Mouse (Mus musculus): ENCODE measurements around the gene Ankrd44. TPM values are rescaled to one million over a fixed set of nuclear protein-coding genes. Genes with fewer than 3 reads are reported as not detected.

Ankrd44 gene
- polyA plus RNA-seq, 1 experiment: 3.7 TPM

- no peak overlapping the region for H3K4me3 ChIP-seq (ENCODE audit: low read depth, low read length)
- H3K27ac ChIP-seq (ENCODE audit: insufficient read depth, low read depth, low read length): no peak overlapping the region
- no peaks in the 10 kb centered on the region for H3K27me3 ChIP-seq (ENCODE audit: control insufficient read depth, insufficient read depth, low read length)
- no peak for TF ChIP-seq CTCF (IDR thresholded peaks at IDR 0.05; ENCODE audit: extremely low read depth, insufficient read length, insufficient replicate concordance, low read depth, low read length)
- no peak for TF ChIP-seq POLR2A (IDR thresholded peaks at IDR 0.05; ENCODE audit: low read depth, low read length)
- 66% methylated on average over 6 of the region's 6 CpGs for WGBS
- H3K4me1 ChIP-seq (ENCODE audit: control insufficient read depth, insufficient read depth, insufficient read length, low read length): peaks cover 7% of the 10 kb centered on the region; the same call in 1 of the 2 replicates
- no peaks in the 10 kb centered on the region for H3K36me3 ChIP-seq (ENCODE audit: control insufficient read depth, insufficient read depth, low read length)
Observed at GRCm38 (mm10) chr1:54838486-54838805, 87.7 kb downstream of the Ankrd44 start.

GRCm38 (mm10) chr1:54837721-54838485, 88.3 kb downstream of the Ankrd44 start:
- Histone ChIP-seq H3K36me3 (ENCODE audit: control insufficient read depth, insufficient read depth, low read length) (no peaks in the 10 kb centered on the region), H3K4me1 (ENCODE audit: control insufficient read depth, insufficient read depth, insufficient read length, low read length) (peaks cover 11% of the 10 kb centered on the region; the same call in 1 of the 2 replicates), H3K27ac (ENCODE audit: insufficient read depth, low read depth, low read length) (no peak overlapping the region), H3K27me3 (ENCODE audit: control insufficient read depth, insufficient read depth, low read length) (no peaks in the 10 kb centered on the region), H3K4me3 (ENCODE audit: low read depth, low read length) (no peak overlapping the region)
- TF ChIP-seq POLR2A (IDR thresholded peaks at IDR 0.05; ENCODE audit: low read depth, low read length): no peak
- TF ChIP-seq CTCF (IDR thresholded peaks at IDR 0.05; ENCODE audit: extremely low read depth, insufficient read length, insufficient replicate concordance, low read depth, low read length): no peak
- 76% methylated on average over 17 of the region's 17 CpGs for WGBS

- H3K27ac ChIP-seq (ENCODE audit: insufficient read depth, low read depth, low read length): no peak overlapping the region
- peaks cover 9% of the 10 kb centered on the region; the same call in 1 of the 2 replicates for H3K4me1 ChIP-seq (ENCODE audit: control insufficient read depth, insufficient read depth, insufficient read length, low read length)
- no peak overlapping the region for H3K4me3 ChIP-seq (ENCODE audit: low read depth, low read length)
- no peaks in the 10 kb centered on the region for H3K27me3 ChIP-seq (ENCODE audit: control insufficient read depth, insufficient read depth, low read length)
- no peaks in the 10 kb centered on the region for H3K36me3 ChIP-seq (ENCODE audit: control insufficient read depth, insufficient read depth, low read length)
- no peak for TF ChIP-seq CTCF (IDR thresholded peaks at IDR 0.05; ENCODE audit: extremely low read depth, insufficient read length, insufficient replicate concordance, low read depth, low read length)
- 86% methylated on average over 6 of the region's 6 CpGs for WGBS
Observed at GRCm38 (mm10) chr1:54835661-54836205, 90.5 kb downstream of the Ankrd44 start.

GRCm38 (mm10) chr1:54833221-54833620, 93.0 kb downstream of the Ankrd44 start:
- 73% methylated on average over 6 of the region's 6 CpGs for WGBS
- no peak overlapping the region for H3K4me3 ChIP-seq (ENCODE audit: low read depth, low read length)
- H3K27ac ChIP-seq (ENCODE audit: insufficient read depth, low read depth, low read length): no peak overlapping the region
- TF ChIP-seq CTCF (IDR thresholded peaks at IDR 0.05; ENCODE audit: extremely low read depth, insufficient read length, insufficient replicate concordance, low read depth, low read length): no peak
- no peak for TF ChIP-seq POLR2A (IDR thresholded peaks at IDR 0.05; ENCODE audit: low read depth, low read length)
- H3K27me3 ChIP-seq (ENCODE audit: control insufficient read depth, insufficient read depth, low read length): no peaks in the 10 kb centered on the region
- no peaks in the 10 kb centered on the region for H3K36me3 ChIP-seq (ENCODE audit: control insufficient read depth, insufficient read depth, low read length)
- peaks cover 5% of the 10 kb centered on the region; the same call in 1 of the 2 replicates for H3K4me1 ChIP-seq (ENCODE audit: control insufficient read depth, insufficient read depth, insufficient read length, low read length)

- peaks cover 5% of the 10 kb centered on the region; the same call in 1 of the 2 replicates for H3K4me1 ChIP-seq (ENCODE audit: control insufficient read depth, insufficient read depth, insufficient read length, low read length)
- WGBS: 7% methylated on average over 1 of the region's 1 CpGs
- TF ChIP-seq POLR2A (IDR thresholded peaks at IDR 0.05; ENCODE audit: low read depth, low read length) (no peak), CTCF (IDR thresholded peaks at IDR 0.05; ENCODE audit: extremely low read depth, insufficient read length, insufficient replicate concordance, low read depth, low read length) (no peak)
- H3K27me3 ChIP-seq (ENCODE audit: control insufficient read depth, insufficient read depth, low read length): no peaks in the 10 kb centered on the region
- H3K4me3 ChIP-seq (ENCODE audit: low read depth, low read length): no peak overlapping the region
- H3K36me3 ChIP-seq (ENCODE audit: control insufficient read depth, insufficient read depth, low read length): no peaks in the 10 kb centered on the region
- H3K27ac ChIP-seq (ENCODE audit: insufficient read depth, low read depth, low read length): no peak overlapping the region
Observed at GRCm38 (mm10) chr1:54832765-54833164, 93.4 kb downstream of the Ankrd44 start.

- Histone ChIP-seq H3K27ac (ENCODE audit: insufficient read depth, low read depth, low read length) (no peak overlapping the region), H3K4me1 (ENCODE audit: control insufficient read depth, insufficient read depth, insufficient read length, low read length) (peaks cover 7% of the 10 kb centered on the region; the same call in 1 of the 2 replicates), H3K36me3 (ENCODE audit: control insufficient read depth, insufficient read depth, low read length) (no peaks in the 10 kb centered on the region), H3K27me3 (ENCODE audit: control insufficient read depth, insufficient read depth, low read length) (no peaks in the 10 kb centered on the region), H3K4me3 (ENCODE audit: low read depth, low read length) (no peak overlapping the region)
- TF ChIP-seq POLR2A (IDR thresholded peaks at IDR 0.05; ENCODE audit: low read depth, low read length) (no peak), CTCF (IDR thresholded peaks at IDR 0.05; ENCODE audit: extremely low read depth, insufficient read length, insufficient replicate concordance, low read depth, low read length) (no peak)
- WGBS: 67% methylated on average over 6 of the region's 6 CpGs
Observed at GRCm38 (mm10) chr1:54830223-54830622, 96.0 kb downstream of the Ankrd44 start.

GRCm38 (mm10) chr1:54829681-54830213, 96.4 kb downstream of the Ankrd44 start:
- no peak overlapping the region for H3K27ac ChIP-seq (ENCODE audit: insufficient read depth, low read depth, low read length)
- WGBS: 84% methylated on average over 5 of the region's 5 CpGs
- H3K4me1 ChIP-seq (ENCODE audit: control insufficient read depth, insufficient read depth, insufficient read length, low read length): peaks cover 7% of the 10 kb centered on the region; the same call in 1 of the 2 replicates
- H3K27me3 ChIP-seq (ENCODE audit: control insufficient read depth, insufficient read depth, low read length): no peaks in the 10 kb centered on the region
- TF ChIP-seq CTCF (IDR thresholded peaks at IDR 0.05; ENCODE audit: extremely low read depth, insufficient read length, insufficient replicate concordance, low read depth, low read length): no peak
- no peaks in the 10 kb centered on the region for H3K36me3 ChIP-seq (ENCODE audit: control insufficient read depth, insufficient read depth, low read length)
- no peak overlapping the region for H3K4me3 ChIP-seq (ENCODE audit: low read depth, low read length)

Data from small intestine, adult 2 months (tissue).